Mouse (Mus musculus) lung, postnatal 0 days (tissue): ENCODE data around the gene Tmem203. TPM values are rescaled to one million over a fixed set of nuclear protein-coding genes. Genes with fewer than 3 reads are reported as not detected.
A peak's percentile ranks its signal among the peaks of the same experiment; 100 is the strongest.

Source experiments
- ATAC-seq: fragments of 200-750 bp; cut with Nextera tagmentation; 2 replicates; pipeline ENCODE4 v1.8.0; 2017; ENCODE audit warnings: moderate library complexity
- DNase-seq: peaks from one replicate; pipeline ENCODE4 v3.0.0-alpha.2; 2016; ENCODE audit warnings: low spot score
- H3K27ac ChIP-seq: fragments of 300-500 bp; sonication (generic); 2 replicates; pipeline ENCODE4 v1.5.1; 2014; ENCODE audit warnings: antibody characterized with exemption, mild to moderate bottlenecking, low read length, mixed read lengths
- H3K27me3 ChIP-seq: fragments of 300-500 bp; sonication (generic); replicated peaks from 2 replicates; pipeline ENCODE4 v1.6.1; 2014; ENCODE audit warnings: low read length, mixed read lengths; ENCODE audit not compliant: insufficient read depth
- H3K36me3 ChIP-seq: fragments of 300-500 bp; sonication (generic); 2 replicates; pipeline ENCODE4 v1.6.1; 2014; ENCODE audit warnings: low read length, mixed read lengths; ENCODE audit not compliant: insufficient read depth
- H3K4me1 ChIP-seq: fragments of 300-500 bp; sonication (generic); 2 replicates; pipeline ENCODE4 v1.6.1; 2014; ENCODE audit warnings: antibody characterized with exemption, low read depth, low read length, mixed read lengths; ENCODE audit not compliant: insufficient read depth
- H3K4me2 ChIP-seq: fragments of 300-500 bp; sonication (generic); replicated peaks from 2 replicates; pipeline ENCODE4 v1.6.1; 2014; ENCODE audit warnings: low read depth, mild to moderate bottlenecking, low read length, moderate library complexity, mixed read lengths
- H3K4me3 ChIP-seq: fragments of 300-500 bp; sonication (generic); 2 replicates; pipeline ENCODE4 v1.5.1; 2014; ENCODE audit warnings: low read depth, low read length
- H3K9ac ChIP-seq: fragments of 300-500 bp; sonication (generic); replicated peaks from 2 replicates; pipeline ENCODE4 v1.6.1; 2014; ENCODE audit warnings: low read depth, mild to moderate bottlenecking
- H3K9me3 ChIP-seq: fragments of 300-500 bp; sonication (generic); 2 replicates; pipeline ENCODE4 v1.6.1; 2016; ENCODE audit warnings: low read length, mixed read lengths
- CTCF ChIP-seq: IDR thresholded peaks from 2 replicates; pipeline ENCODE4 v1.5.1; 2016; ENCODE audit warnings: antibody characterized with exemption, mild to moderate bottlenecking
- EP300 ChIP-seq: IDR thresholded peaks from 2 replicates; pipeline ENCODE4 v1.6.1; 2016; ENCODE audit warnings: antibody characterized with exemption, mild to moderate bottlenecking, control low read depth
- WGBS: fragments of 180-500 bp; shearing (Covaris S2); extraction: QIAGEN DNeasy Blood & Tissue Kit; methylation state at CpG from one replicate; pipeline ENCODE4 v1.1.7; 2014; 5-methylcytosine and 5-hydroxymethylcytosine counted together
- polyA plus RNA-seq: library from polyadenylated mRNA; unstranded; fragments of >200 nt; fragmentation: Nextera tagmentation; extraction: Ambion mirVana; gene quantifications from 2 replicates; pipeline ENCODE4 v1.2.1, GENCODE M21; 2015

Tmem203 gene
- polyA plus RNA-seq, 1 experiment from 2014 or later: 44.9 TPM

DNA sequence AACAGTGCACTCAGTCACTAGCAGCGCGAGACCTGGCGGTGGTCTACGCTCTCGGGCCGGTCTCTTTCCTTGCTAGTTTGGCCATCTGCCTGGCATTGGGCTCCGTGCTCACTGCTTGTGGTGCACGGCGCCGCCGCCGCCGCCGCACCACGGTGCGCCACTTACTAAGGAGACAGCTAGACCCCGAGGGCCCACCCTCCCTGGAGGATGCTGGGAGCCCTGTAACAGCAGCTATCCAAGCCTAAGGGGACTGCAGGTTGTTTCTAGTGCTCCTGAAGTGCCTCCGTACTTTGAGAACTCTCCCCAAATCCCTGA lies 35.5 kb downstream of the Tmem203 start:
- Histone ChIP-seq H3K36me3 (no peaks in the 10 kb centered on the region), H3K4me2 (peak overlapping the region; percentile 50), H3K27me3 (peaks cover 40% of the 10 kb centered on the region), H3K27ac (no peak overlapping the region), H3K4me3 (peak overlapping the region; percentile 21), H3K9me3 (no peaks in the 10 kb centered on the region), H3K9ac (no peak overlapping the region), H3K4me1 (peaks cover 25% of the 10 kb centered on the region)
- no peak for ATAC-seq
- TF ChIP-seq CTCF: no peak
- no peak for TF ChIP-seq EP300
- no peak for DNase-seq
- 8% methylated on average over 17 of the region's 18 CpGs for WGBS

- Histone ChIP-seq H3K9me3 (no peaks in the 10 kb centered on the region), H3K27ac (no peak overlapping the region), H3K4me3 (peak overlapping the region; percentile 38), H3K4me2 (peak overlapping the region; percentile 62), H3K4me1 (peaks cover 19% of the 10 kb centered on the region), H3K27me3 (peaks cover 40% of the 10 kb centered on the region), H3K9ac (no peak overlapping the region), H3K36me3 (no peaks in the 10 kb centered on the region)
- WGBS: 10% methylated on average over 28 of the region's 32 CpGs
- ATAC-seq: no peak
- DNase-seq: no peak
- TF ChIP-seq EP300 (no peak), CTCF (no peak)
Observed at GRCm38 (mm10) chr2:25291184-25292053, 36.2 kb downstream of the Tmem203 start.

DNA sequence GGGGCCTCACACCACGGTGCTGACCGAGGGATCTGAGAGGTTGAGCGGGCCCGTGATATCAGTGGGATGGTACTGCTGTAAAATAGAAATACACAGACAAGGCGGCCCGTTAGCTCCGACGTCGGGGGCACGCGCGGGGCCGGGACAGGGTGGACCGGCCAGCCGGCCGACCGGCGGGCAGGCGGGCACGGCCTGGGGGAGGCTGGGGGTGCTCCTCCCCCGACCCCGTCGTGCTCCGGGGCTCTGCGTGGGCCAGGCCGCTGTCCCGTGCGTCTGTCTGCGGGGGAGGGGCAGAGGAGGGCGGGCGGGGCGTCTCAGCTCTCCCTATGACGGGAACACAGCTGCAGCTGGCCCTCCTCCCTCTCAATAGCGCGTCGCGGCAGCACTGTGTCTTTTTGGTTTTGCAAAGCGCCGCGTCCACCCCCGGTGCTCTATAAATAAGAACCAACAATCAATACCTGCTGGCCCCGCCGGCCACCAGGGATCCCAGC lies 36.9 kb downstream of the Tmem203 start:
- Histone ChIP-seq H3K9ac (no peak overlapping the region), H3K36me3 (no peaks in the 10 kb centered on the region), H3K4me2 (peak overlapping the region; percentile 62), H3K4me3 (peak overlapping the region; percentile 38), H3K4me1 (peaks cover 14% of the 10 kb centered on the region), H3K9me3 (no peaks in the 10 kb centered on the region), H3K27ac (no peak overlapping the region), H3K27me3 (peaks cover 40% of the 10 kb centered on the region)
- WGBS: 1% methylated on average over 31 of the region's 43 CpGs
- peak; percentile 43 for ATAC-seq
- no peak for TF ChIP-seq CTCF
- TF ChIP-seq EP300: no peak
- peak; percentile 57 for DNase-seq

GRCm38 (mm10) chr2:25292856-25293255 lies 37.6 kb downstream of the Tmem203 start:
- 0% methylated on average over 1 of the region's 1 CpGs for WGBS
- peak; percentile 78 for DNase-seq
- no peak overlapping the region; the same call in 1 of the 2 replicates for H3K4me3 ChIP-seq

DNA sequence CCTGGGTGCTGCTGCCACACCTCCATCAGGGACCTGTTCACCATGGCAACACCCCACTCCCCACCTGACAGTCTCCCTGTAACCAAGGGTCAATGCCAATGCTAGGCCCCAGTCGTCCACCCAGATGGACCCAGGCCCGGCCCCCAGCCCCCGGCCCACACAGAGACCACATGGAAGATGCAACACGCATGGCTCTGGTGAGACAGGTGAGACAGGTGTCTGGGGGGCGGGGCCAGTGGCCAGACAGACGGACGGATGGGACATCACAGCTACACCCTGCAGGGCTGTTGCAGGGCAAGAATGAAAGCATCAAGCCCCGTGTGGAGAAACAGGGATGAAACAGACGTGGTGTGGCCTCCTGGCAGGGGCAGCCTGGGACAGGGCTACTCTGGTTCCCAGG lies 38.5 kb downstream of the Tmem203 start:
- Histone ChIP-seq H3K9me3 (no peaks in the 10 kb centered on the region), H3K36me3 (no peaks in the 10 kb centered on the region), H3K4me3 (no peak overlapping the region), H3K4me1 (peaks cover 10% of the 10 kb centered on the region), H3K27ac (no peak overlapping the region), H3K4me2 (no peak overlapping the region), H3K9ac (no peak overlapping the region), H3K27me3 (peaks cover 39% of the 10 kb centered on the region)
- ATAC-seq (no peak), DNase-seq (no peak)
- TF ChIP-seq EP300 (no peak), CTCF (no peak)
- WGBS: 67% methylated on average over 9 of the region's 9 CpGs

More at GRCm38 (mm10) chr2:25292856-25293255, 37.6 kb downstream of the Tmem203 start:
- no peak overlapping the region for H3K9ac ChIP-seq
- H3K27ac ChIP-seq: no peak overlapping the region
- H3K4me1 ChIP-seq: peaks cover 10% of the 10 kb centered on the region
- H3K4me2 ChIP-seq: peak overlapping the region; percentile 62
- TF ChIP-seq CTCF (peak; percentile 93), EP300 (no peak)
- H3K9me3 ChIP-seq: no peaks in the 10 kb centered on the region
- H3K36me3 ChIP-seq: no peaks in the 10 kb centered on the region
- peaks cover 40% of the 10 kb centered on the region for H3K27me3 ChIP-seq
- peak; percentile 55 for ATAC-seq

GRCm38 (mm10) chr2:25297093-25297492 lies 41.9 kb downstream of the Tmem203 start:
- H3K4me2 ChIP-seq: no peak overlapping the region

More at GRCm38 (mm10) chr2:25297093-25297492, 41.9 kb downstream of the Tmem203 start:
- ATAC-seq (no peak), DNase-seq (no peak)
- Histone ChIP-seq H3K36me3 (no peaks in the 10 kb centered on the region), H3K9ac (no peak overlapping the region), H3K27me3 (peaks cover 6% of the 10 kb centered on the region; the same call in 1 of the 2 replicates), H3K9me3 (no peaks in the 10 kb centered on the region), H3K4me3 (no peak overlapping the region), H3K4me1 (peaks cover 5% of the 10 kb centered on the region), H3K27ac (no peak overlapping the region)
- TF ChIP-seq EP300 (no peak), CTCF (no peak)
- 78% methylated on average over 8 of the region's 8 CpGs for WGBS
